Comparison of ENCODE assay signal across 20 mouse cellular contexts in genomic region chr13:97360551-97360950, GRCm38 (mm10).
"Had no signal": no experiment of that assay in that cellular context is flagged by ENCODE, and none has a peak within 500 bp of the region (broad histone marks: within the 10 kb centered on the region; RNA-seq: fewer than 3 reads in every experiment).

No protein-coding gene starts in this region.

- H3K4me3 ChIP-seq: liver, embryonic 13.5 days; liver, embryonic 15.5 days; lung, embryonic 15.5 days; megakaryocyte, embryonic 14.5 days; midbrain, embryonic 12.5 days; neural tube, embryonic 12.5 days; stomach, embryonic 15.5 days had no signal

- H3K4me1 ChIP-seq: megakaryocyte, embryonic 14.5 days had no signal

- H3K9me3 ChIP-seq: liver, embryonic 13.5 days; liver, embryonic 15.5 days; lung, embryonic 15.5 days; midbrain, embryonic 12.5 days; neural tube, embryonic 12.5 days; stomach, embryonic 15.5 days had no signal

- H3K4me2 ChIP-seq: liver, embryonic 11.5 days; liver, embryonic 13.5 days; liver, embryonic 15.5 days; lung, embryonic 15.5 days; midbrain, embryonic 12.5 days; neural tube, embryonic 12.5 days; stomach, embryonic 15.5 days had no signal

- H3K9ac ChIP-seq: liver, embryonic 13.5 days; liver, embryonic 15.5 days; liver, postnatal 0 days; lung, embryonic 15.5 days; midbrain, embryonic 12.5 days; neural tube, embryonic 12.5 days; stomach, embryonic 15.5 days had no signal

- H3K27me3 ChIP-seq: lung, embryonic 15.5 days; neural tube, embryonic 12.5 days; stomach, embryonic 15.5 days had no signal

- ATAC-seq: liver, postnatal 0 days; lung, postnatal 0 days had no signal

- H3K27ac ChIP-seq: liver, embryonic 13.5 days; liver, embryonic 15.5 days; lung, embryonic 15.5 days; macrophage; midbrain, embryonic 12.5 days; neural tube, embryonic 12.5 days; stomach, embryonic 15.5 days; stomach, postnatal 0 days had no signal

- DNase-seq: liver; liver, embryonic 13.5 days; liver, postnatal 0 days; lung, adult 2 months; lung, postnatal 14 days; lung, postnatal 36 days; right cerebral cortex, postnatal 25 days; thymus, adult 2 months; thymus, postnatal 25 days; thymus, postnatal 4 days had no signal

- H3K36me3 ChIP-seq: liver, embryonic 13.5 days; liver, embryonic 15.5 days; lung, embryonic 15.5 days; midbrain, embryonic 12.5 days; neural tube, embryonic 12.5 days; stomach, embryonic 15.5 days had no signal
